Mouse (Mus musculus): ENCODE measurements around the gene Xpr1. TPM values are rescaled to one million over a fixed set of nuclear protein-coding genes. Genes with fewer than 3 reads are reported as not detected.

Gene Xpr1
- polyA plus RNA-seq, 1 experiment from 2014 or later, result 6.7 TPM

- Histone ChIP-seq H3K27ac (ENCODE audit: low read length) (no peak overlapping the region), H3K9ac (ENCODE audit: low read depth, low read length) (no peak overlapping the region), H3K4me1 (ENCODE audit: control insufficient read depth, insufficient read depth, low read length) (no peaks in the 10 kb centered on the region), H3K9me3 (ENCODE audit: control insufficient read depth, low read length) (no peaks in the 10 kb centered on the region), H3K4me2 (ENCODE audit: low read depth, low read length) (no peak overlapping the region), H3K4me3 (ENCODE audit: low read length) (no peak overlapping the region), H3K36me3 (ENCODE audit: control insufficient read depth, insufficient read depth, low read length) (no peaks in the 10 kb centered on the region), H3K27me3 (replicated peaks; ENCODE audit: control insufficient read depth, insufficient read depth, low read length) (no peaks in the 10 kb centered on the region)
- no peak for ATAC-seq
- 88% methylated on average over 4 of the region's 4 CpGs for WGBS
Observed at GRCm38 (mm10) chr1:155386551-155386950, 30.7 kb downstream of the Xpr1 start.

- 88% methylated on average over 8 of the region's 8 CpGs for WGBS
- ATAC-seq, result no peak
- Histone ChIP-seq H3K4me2 (ENCODE audit: low read depth, low read length) (no peak overlapping the region), H3K36me3 (ENCODE audit: control insufficient read depth, insufficient read depth, low read length) (no peaks in the 10 kb centered on the region), H3K4me3 (ENCODE audit: low read length) (no peak overlapping the region), H3K27ac (ENCODE audit: low read length) (no peak overlapping the region), H3K9me3 (ENCODE audit: control insufficient read depth, low read length) (no peaks in the 10 kb centered on the region), H3K27me3 (replicated peaks; ENCODE audit: control insufficient read depth, insufficient read depth, low read length) (no peaks in the 10 kb centered on the region), H3K4me1 (ENCODE audit: control insufficient read depth, insufficient read depth, low read length) (no peaks in the 10 kb centered on the region), H3K9ac (ENCODE audit: low read depth, low read length) (no peak overlapping the region)
Observed at GRCm38 (mm10) chr1:155383319-155384302, 33.6 kb downstream of the Xpr1 start.

GRCm38 (mm10) chr1:155381931-155382330 lies 35.3 kb downstream of the Xpr1 start:
- WGBS, result 76% methylated on average over 1 of the region's 1 CpGs
- Histone ChIP-seq H3K27ac (ENCODE audit: low read length) (no peak overlapping the region), H3K4me1 (ENCODE audit: control insufficient read depth, insufficient read depth, low read length) (no peaks in the 10 kb centered on the region), H3K9me3 (ENCODE audit: control insufficient read depth, low read length) (no peaks in the 10 kb centered on the region), H3K36me3 (ENCODE audit: control insufficient read depth, insufficient read depth, low read length) (no peaks in the 10 kb centered on the region), H3K27me3 (replicated peaks; ENCODE audit: control insufficient read depth, insufficient read depth, low read length) (no peaks in the 10 kb centered on the region), H3K4me3 (ENCODE audit: low read length) (no peak overlapping the region), H3K9ac (ENCODE audit: low read depth, low read length) (no peak overlapping the region), H3K4me2 (ENCODE audit: low read depth, low read length) (no peak overlapping the region)
- no peak for ATAC-seq

- Histone ChIP-seq H3K4me1 (ENCODE audit: control insufficient read depth, insufficient read depth, low read length) (no peaks in the 10 kb centered on the region), H3K27ac (ENCODE audit: low read length) (no peak overlapping the region), H3K4me3 (ENCODE audit: low read length) (no peak overlapping the region), H3K9ac (ENCODE audit: low read depth, low read length) (no peak overlapping the region), H3K4me2 (ENCODE audit: low read depth, low read length) (no peak overlapping the region), H3K27me3 (replicated peaks; ENCODE audit: control insufficient read depth, insufficient read depth, low read length) (no peaks in the 10 kb centered on the region), H3K36me3 (ENCODE audit: control insufficient read depth, insufficient read depth, low read length) (no peaks in the 10 kb centered on the region), H3K9me3 (ENCODE audit: control insufficient read depth, low read length) (no peaks in the 10 kb centered on the region)
- 88% methylated on average over 1 of the region's 1 CpGs for WGBS
- ATAC-seq, result no peak
Observed at GRCm38 (mm10) chr1:155379289-155379688, 37.9 kb downstream of the Xpr1 start.

GRCm38 (mm10) chr1:155372821-155373220 lies 44.4 kb downstream of the Xpr1 start:
- no peak overlapping the region for H3K4me2 ChIP-seq (ENCODE audit: low read depth, low read length)
- 68% methylated on average over 1 of the region's 1 CpGs for WGBS
- ATAC-seq, result no peak

GRCm38 (mm10) chr1:155370075-155370658 lies 47.0 kb downstream of the Xpr1 start:
- Histone ChIP-seq H3K4me2 (ENCODE audit: low read depth, low read length) (no peak overlapping the region), H3K36me3 (ENCODE audit: control insufficient read depth, insufficient read depth, low read length) (no peaks in the 10 kb centered on the region), H3K4me1 (ENCODE audit: control insufficient read depth, insufficient read depth, low read length) (no peaks in the 10 kb centered on the region), H3K4me3 (ENCODE audit: low read length) (no peak overlapping the region), H3K9me3 (ENCODE audit: control insufficient read depth, low read length) (no peaks in the 10 kb centered on the region), H3K9ac (ENCODE audit: low read depth, low read length) (no peak overlapping the region), H3K27ac (ENCODE audit: low read length) (no peak overlapping the region), H3K27me3 (replicated peaks; ENCODE audit: control insufficient read depth, insufficient read depth, low read length) (no peaks in the 10 kb centered on the region)
- WGBS, result 60% methylated on average over 2 of the region's 2 CpGs
- ATAC-seq, result no peak

More at GRCm38 (mm10) chr1:155372821-155373220, 44.4 kb downstream of the Xpr1 start:
- no peaks in the 10 kb centered on the region for H3K27me3 ChIP-seq (replicated peaks; ENCODE audit: control insufficient read depth, insufficient read depth, low read length)
- H3K36me3 ChIP-seq (ENCODE audit: control insufficient read depth, insufficient read depth, low read length), result no peaks in the 10 kb centered on the region
- H3K9me3 ChIP-seq (ENCODE audit: control insufficient read depth, low read length), result no peaks in the 10 kb centered on the region
- H3K4me1 ChIP-seq (ENCODE audit: control insufficient read depth, insufficient read depth, low read length), result no peaks in the 10 kb centered on the region
- H3K27ac ChIP-seq (ENCODE audit: low read length), result no peak overlapping the region
- no peak overlapping the region for H3K4me3 ChIP-seq (ENCODE audit: low read length)
- H3K9ac ChIP-seq (ENCODE audit: low read depth, low read length), result no peak overlapping the region

GRCm38 (mm10) chr1:155366366-155366765 lies 50.8 kb downstream of the Xpr1 start:
- Histone ChIP-seq H3K36me3 (ENCODE audit: control insufficient read depth, insufficient read depth, low read length) (no peaks in the 10 kb centered on the region), H3K9ac (ENCODE audit: low read depth, low read length) (no peak overlapping the region), H3K27me3 (replicated peaks; ENCODE audit: control insufficient read depth, insufficient read depth, low read length) (no peaks in the 10 kb centered on the region), H3K4me3 (ENCODE audit: low read length) (no peak overlapping the region), H3K9me3 (ENCODE audit: control insufficient read depth, low read length) (no peaks in the 10 kb centered on the region), H3K4me1 (ENCODE audit: control insufficient read depth, insufficient read depth, low read length) (no peaks in the 10 kb centered on the region), H3K4me2 (ENCODE audit: low read depth, low read length) (no peak overlapping the region), H3K27ac (ENCODE audit: low read length) (no peak overlapping the region)
- WGBS, result 76% methylated on average over 4 of the region's 4 CpGs
- no peak for ATAC-seq

- H3K9ac ChIP-seq (ENCODE audit: low read depth, low read length), result no peak overlapping the region
- ATAC-seq, result no peak
- H3K4me1 ChIP-seq (ENCODE audit: control insufficient read depth, insufficient read depth, low read length), result no peaks in the 10 kb centered on the region
- H3K4me2 ChIP-seq (ENCODE audit: low read depth, low read length), result no peak overlapping the region
- H3K27ac ChIP-seq (ENCODE audit: low read length), result no peak overlapping the region
- 85% methylated on average over 4 of the region's 4 CpGs for whole genome bisulfite sequencing
- H3K36me3 ChIP-seq (ENCODE audit: control insufficient read depth, insufficient read depth, low read length), result no peaks in the 10 kb centered on the region
- no peak overlapping the region for H3K4me3 ChIP-seq (ENCODE audit: low read length)
- no peaks in the 10 kb centered on the region for H3K27me3 ChIP-seq (replicated peaks; ENCODE audit: control insufficient read depth, insufficient read depth, low read length)
- no peaks in the 10 kb centered on the region for H3K9me3 ChIP-seq (ENCODE audit: control insufficient read depth, low read length)
Observed at GRCm38 (mm10) chr1:155361502-155362126, 55.6 kb downstream of the Xpr1 start.

GRCm38 (mm10) chr1:155353096-155353495 lies 64.1 kb downstream of the Xpr1 start:
- H3K4me1 ChIP-seq (ENCODE audit: control insufficient read depth, insufficient read depth, low read length), result no peaks in the 10 kb centered on the region
- no peak overlapping the region for H3K27ac ChIP-seq (ENCODE audit: low read length)
- 65% methylated on average over 4 of the region's 4 CpGs for WGBS
- no peaks in the 10 kb centered on the region for H3K9me3 ChIP-seq (ENCODE audit: control insufficient read depth, low read length)
- no peak for ATAC-seq
- no peaks in the 10 kb centered on the region for H3K36me3 ChIP-seq (ENCODE audit: control insufficient read depth, insufficient read depth, low read length)
- no peak overlapping the region for H3K4me3 ChIP-seq (ENCODE audit: low read length)
- H3K27me3 ChIP-seq (replicated peaks; ENCODE audit: control insufficient read depth, insufficient read depth, low read length), result no peaks in the 10 kb centered on the region
- H3K9ac ChIP-seq (ENCODE audit: low read depth, low read length), result no peak overlapping the region
- no peak overlapping the region for H3K4me2 ChIP-seq (ENCODE audit: low read depth, low read length)
